Mouse (Mus musculus) hindbrain, embryonic 10.5 days (tissue): Measurements from ENCODE around the gene Scarf1. TPM values are rescaled to one million over a fixed set of nuclear protein-coding genes. Genes with fewer than 3 reads are reported as not detected.

ENCODE experiments used
- DNase-seq: peaks from one replicate; pipeline ENCODE4 v3.0.0-alpha.2; 2017; ENCODE audit warnings: low spot score
- H3K27ac ChIP-seq: fragments of 300-500 bp; sonication (generic); 2 replicates; pipeline ENCODE4 v1.5.1; 2016; ENCODE audit warnings: mild to moderate bottlenecking, moderate library complexity
- H3K27me3 ChIP-seq: fragments of 300-500 bp; sonication (generic); 2 replicates; pipeline ENCODE4 v1.6.1; 2016; ENCODE audit warnings: mild to moderate bottlenecking; ENCODE audit not compliant: poor library complexity, insufficient read depth, severe bottlenecking
- H3K36me3 ChIP-seq: fragments of 300-500 bp; sonication (generic); 2 replicates; pipeline ENCODE4 v1.6.1; 2016; ENCODE audit warnings: mild to moderate bottlenecking, moderate library complexity
- H3K4me1 ChIP-seq: fragments of 300-500 bp; sonication (generic); replicated peaks from 2 replicates; pipeline ENCODE4 v1.6.1; 2016; ENCODE audit warnings: mild to moderate bottlenecking
- H3K4me3 ChIP-seq: fragments of 300-500 bp; sonication (generic); 2 replicates; pipeline ENCODE4 v1.5.1; 2016; ENCODE audit warnings: mild to moderate bottlenecking, moderate library complexity
- H3K9me3 ChIP-seq: fragments of 300-500 bp; sonication (generic); 2 replicates; pipeline ENCODE4 v1.6.1; 2016; ENCODE audit warnings: mild to moderate bottlenecking, moderate library complexity
- WGBS: fragments of 180-500 bp; shearing (Covaris S2); methylation state at CpG from one replicate; pipeline ENCODE4 v1.1.7; 2016; 5-methylcytosine and 5-hydroxymethylcytosine counted together
- polyA plus RNA-seq: library from polyadenylated mRNA; unstranded; fragments of >200 nt; fragmentation: Nextera tagmentation; extraction: Ambion mirVana; gene quantifications from 2 replicates; pipeline ENCODE4 v1.2.1, GENCODE M21; 2016

Scarf1 gene
- polyA plus RNA-seq, 1 experiment from 2014 or later = 4.9 TPM

DNA sequence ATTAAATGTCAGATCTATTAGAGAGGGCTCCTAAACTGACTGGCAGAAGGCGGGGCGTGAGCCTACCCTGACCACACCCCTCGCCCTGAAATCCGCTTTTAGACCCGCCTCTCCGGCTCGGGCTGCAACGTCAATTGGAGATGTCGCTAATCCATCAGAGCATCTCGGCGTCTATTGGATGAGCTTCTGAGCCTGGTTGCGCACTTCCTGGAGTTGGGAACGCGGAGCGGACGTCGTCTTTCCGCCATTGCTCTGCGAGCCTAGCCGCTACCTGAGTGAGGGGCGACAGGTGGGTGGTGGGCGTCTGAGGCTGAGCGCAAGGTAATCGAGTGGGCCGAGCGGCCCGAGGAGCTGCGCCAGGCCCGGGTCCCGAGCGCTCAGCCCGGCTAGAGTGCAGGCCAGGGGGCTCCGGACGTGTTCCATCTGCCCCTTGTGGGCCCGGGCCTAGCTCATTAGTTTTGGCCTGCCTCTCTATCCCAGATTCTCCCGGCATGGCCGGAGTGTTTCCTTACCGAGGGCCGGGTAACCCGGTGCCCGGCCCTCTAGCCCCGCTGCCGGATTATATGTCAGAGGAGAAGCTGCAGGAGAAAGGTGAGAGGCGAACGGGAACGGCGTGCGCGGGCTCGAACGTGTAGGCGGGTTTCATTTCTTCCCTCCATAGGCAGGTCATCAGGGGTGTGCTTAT is 26.6 kb upstream of the Scarf1 start, which contains the start of gene Prpf8:
Prpf8 (plus strand) TSS at position 216 of the 685 bp plus-strand sequence.
- Histone ChIP-seq H3K9me3 (no peaks in the 10 kb centered on the region), H3K4me1 (peaks cover 15% of the 10 kb centered on the region), H3K27ac (peak within 1 kb of the TSS; percentile 98), H3K4me3 (peak within 1 kb of the TSS; percentile 100), H3K27me3 (no peaks in the 10 kb centered on the region), H3K36me3 (peaks cover 38% of the 10 kb centered on the region)
- under 1% methylated on average over 52 of the region's 52 CpGs for WGBS
- peak; percentile 97 for DNase-seq

DNA sequence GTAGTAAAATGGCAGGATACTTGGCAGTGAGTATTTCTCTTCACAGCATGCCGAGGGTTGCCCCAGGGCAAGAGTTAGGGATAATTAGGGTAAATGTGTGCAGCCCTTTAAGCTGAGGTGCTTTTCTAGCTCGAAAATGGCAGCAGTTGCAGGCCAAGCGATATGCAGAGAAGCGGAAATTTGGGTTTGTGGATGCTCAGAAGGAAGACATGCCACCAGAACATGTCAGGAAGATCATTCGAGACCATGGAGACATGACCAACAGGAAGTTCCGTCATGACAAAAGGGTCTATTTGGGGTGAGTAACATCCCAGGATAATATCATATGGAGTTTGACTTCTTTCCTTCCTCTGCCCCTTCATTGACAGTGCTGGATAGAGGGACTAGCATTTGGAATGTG is 25.8 kb upstream of the Scarf1 start:
- Histone ChIP-seq H3K27me3 (no peaks in the 10 kb centered on the region), H3K27ac (peak overlapping the region; percentile 98), H3K9me3 (no peaks in the 10 kb centered on the region), H3K4me1 (peaks cover 15% of the 10 kb centered on the region), H3K36me3 (peaks cover 45% of the 10 kb centered on the region), H3K4me3 (peak overlapping the region; percentile 100)
- WGBS = 52% methylated on average over 6 of the region's 6 CpGs
- no peak for DNase-seq

DNA sequence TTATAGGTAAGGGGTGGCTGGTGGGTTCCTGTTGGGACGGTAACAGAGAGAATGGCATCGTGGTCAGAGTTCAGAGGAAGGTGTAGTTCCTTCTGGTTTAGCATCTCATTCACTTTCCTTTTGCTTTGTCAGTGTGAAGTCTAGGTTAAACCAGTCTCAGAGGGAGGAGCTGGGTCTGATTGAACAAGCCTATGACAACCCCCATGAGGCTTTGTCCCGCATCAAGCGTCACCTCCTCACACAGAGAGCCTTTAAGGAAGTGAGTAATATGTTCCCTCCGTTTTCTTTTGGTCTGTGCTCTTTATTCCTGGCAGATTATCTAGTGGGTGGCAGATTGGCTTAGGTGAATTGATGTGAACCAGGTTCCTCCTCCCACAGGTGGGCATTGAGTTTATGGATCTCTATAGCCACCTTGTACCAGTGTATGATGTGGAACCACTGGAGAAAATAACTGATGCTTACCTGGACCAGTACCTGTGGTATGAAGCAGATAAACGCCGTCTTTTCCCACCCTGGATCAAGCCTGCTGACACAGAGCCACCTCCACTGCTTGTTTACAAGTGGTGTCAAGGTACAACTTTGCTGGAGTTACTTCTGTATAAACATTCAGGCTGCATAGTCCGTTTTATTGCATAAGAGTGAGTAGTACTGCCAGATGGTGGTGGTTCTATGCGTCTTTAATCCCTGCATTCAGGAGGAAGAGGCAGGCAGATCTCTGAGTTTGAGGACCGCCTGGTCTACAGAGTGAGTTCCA is 18.9 kb upstream of the Scarf1 start:
- no peak for DNase-seq
- Histone ChIP-seq H3K4me3 (no peak overlapping the region), H3K27me3 (no peaks in the 10 kb centered on the region), H3K9me3 (no peaks in the 10 kb centered on the region), H3K27ac (no peak overlapping the region), H3K36me3 (peaks cover 100% of the 10 kb centered on the region), H3K4me1 (no peaks in the 10 kb centered on the region)
- WGBS = 95% methylated on average over 10 of the region's 10 CpGs

DNA sequence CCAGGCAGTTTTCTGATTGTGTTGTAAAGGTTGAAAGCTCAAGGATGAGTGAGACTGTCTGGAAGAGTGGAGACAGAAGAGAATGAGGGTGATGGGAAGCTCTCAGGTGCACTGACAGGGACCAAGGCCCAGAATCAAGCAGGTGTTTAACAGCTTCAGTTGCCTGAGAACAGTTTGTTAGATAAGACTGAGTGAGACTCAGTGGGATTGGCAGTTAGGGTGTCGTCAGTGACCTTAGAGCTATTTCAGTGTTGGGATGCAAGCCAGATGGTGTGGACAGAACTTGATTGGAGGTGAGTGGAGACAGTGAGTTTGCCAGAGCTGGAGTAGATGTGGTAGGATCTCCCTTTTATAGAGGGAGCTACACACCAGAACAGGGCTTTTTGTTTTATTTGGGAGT is 15.2 kb upstream of the Scarf1 start:
- 91% methylated on average over 1 of the region's 1 CpGs for WGBS
- no peak for DNase-seq
- Histone ChIP-seq H3K9me3 (no peaks in the 10 kb centered on the region), H3K27me3 (no peaks in the 10 kb centered on the region), H3K4me3 (no peak overlapping the region), H3K27ac (no peak overlapping the region), H3K36me3 (peaks cover 100% of the 10 kb centered on the region), H3K4me1 (no peaks in the 10 kb centered on the region)

DNA sequence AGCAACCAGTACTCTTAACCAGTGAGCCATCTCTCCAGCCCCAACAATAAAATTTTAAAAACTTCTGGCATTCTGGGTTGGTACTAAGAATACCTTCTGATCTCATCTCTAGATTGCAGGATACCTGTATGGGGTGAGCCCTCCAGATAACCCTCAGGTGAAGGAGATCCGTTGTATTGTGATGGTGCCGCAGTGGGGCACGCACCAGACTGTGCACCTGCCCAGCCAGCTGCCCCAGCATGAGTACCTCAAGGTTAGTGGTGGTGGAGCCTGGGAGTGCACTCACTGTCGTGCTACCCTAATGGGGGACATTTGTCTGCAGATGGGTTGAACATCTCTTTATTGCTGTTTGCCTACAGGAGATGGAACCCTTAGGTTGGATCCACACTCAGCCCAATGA is 5.2 kb upstream of the Scarf1 start:
- no peaks in the 10 kb centered on the region for H3K9me3 ChIP-seq
- peaks cover 70% of the 10 kb centered on the region for H3K36me3 ChIP-seq
- H3K27ac ChIP-seq = no peak overlapping the region
- 97% methylated on average over 4 of the region's 4 CpGs for WGBS
- no peaks in the 10 kb centered on the region for H3K27me3 ChIP-seq
- peaks cover 24% of the 10 kb centered on the region for H3K4me1 ChIP-seq
- H3K4me3 ChIP-seq = no peak overlapping the region
- no peak for DNase-seq

DNA sequence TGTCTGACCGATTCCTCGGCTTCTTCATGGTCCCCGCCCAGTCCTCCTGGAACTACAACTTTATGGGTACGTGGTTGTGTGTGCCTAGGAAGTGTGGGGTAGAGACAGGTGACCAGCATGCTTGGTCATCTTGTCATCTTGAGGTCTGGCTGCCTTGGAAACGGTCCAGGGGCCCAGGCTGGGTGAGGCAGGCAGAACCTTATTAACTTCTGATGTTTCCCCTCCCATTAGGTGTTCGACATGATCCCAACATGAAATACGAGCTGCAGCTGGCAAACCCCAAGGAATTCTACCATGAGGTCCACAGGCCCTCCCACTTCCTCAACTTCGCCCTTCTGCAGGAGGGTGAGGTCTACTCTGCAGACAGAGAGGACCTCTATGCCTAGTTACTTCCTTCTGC is 4.4 kb upstream of the Scarf1 start:
- no peaks in the 10 kb centered on the region for H3K27me3 ChIP-seq
- WGBS = 81% methylated on average over 8 of the region's 8 CpGs
- no peaks in the 10 kb centered on the region for H3K9me3 ChIP-seq
- H3K4me1 ChIP-seq = peaks cover 30% of the 10 kb centered on the region
- peaks cover 62% of the 10 kb centered on the region for H3K36me3 ChIP-seq
- no peak for DNase-seq
- H3K4me3 ChIP-seq = no peak overlapping the region
- H3K27ac ChIP-seq = no peak overlapping the region

DNA sequence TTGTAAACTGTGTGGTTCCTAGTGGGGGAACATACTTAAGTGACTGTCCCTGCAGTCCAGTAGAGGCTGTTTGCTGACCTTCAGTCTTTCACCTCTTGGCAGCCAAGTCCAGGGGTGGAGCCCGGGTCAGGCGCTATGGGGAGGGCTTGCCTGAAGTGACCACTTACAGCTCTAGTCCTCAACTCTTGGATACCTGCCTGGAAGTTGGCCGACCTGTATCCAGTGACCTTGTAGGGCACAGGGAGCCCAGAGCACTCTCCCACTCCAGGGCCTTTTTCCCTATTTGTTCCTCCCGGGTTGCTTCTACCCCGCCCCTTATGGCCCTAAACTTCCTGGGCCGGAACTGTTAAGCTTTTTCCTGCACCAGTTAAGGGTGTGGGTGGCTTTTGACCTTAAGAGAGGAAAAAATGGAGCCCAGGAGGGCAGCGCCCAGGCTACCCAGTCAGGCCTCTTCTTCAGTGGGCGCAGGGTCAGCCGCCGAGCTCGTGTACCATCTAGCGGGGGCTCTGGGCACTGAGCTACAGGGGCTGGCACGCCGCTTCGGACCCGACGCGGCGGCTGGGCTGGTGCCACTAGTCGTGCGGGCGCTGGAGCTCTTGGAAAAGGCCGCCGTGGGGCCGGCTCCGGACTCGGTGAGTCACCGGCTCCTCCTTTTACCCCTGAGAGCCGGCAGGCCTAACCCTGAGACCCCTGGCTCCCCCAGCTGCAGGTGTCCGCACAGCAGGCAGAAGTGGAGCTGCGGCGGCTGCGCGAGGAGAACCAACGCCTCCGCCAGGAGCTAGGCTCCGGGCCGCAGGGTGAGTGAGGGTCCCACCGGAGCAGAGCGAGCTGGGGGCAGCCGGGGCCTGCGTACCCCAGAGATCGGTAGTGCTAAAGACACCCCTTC is 3.4 kb upstream of the Scarf1 start, which contains the start of gene Rilp:
Rilp (plus strand) TSS at position 354 of the 886 bp plus-strand sequence.
- no peak for DNase-seq

DNA sequence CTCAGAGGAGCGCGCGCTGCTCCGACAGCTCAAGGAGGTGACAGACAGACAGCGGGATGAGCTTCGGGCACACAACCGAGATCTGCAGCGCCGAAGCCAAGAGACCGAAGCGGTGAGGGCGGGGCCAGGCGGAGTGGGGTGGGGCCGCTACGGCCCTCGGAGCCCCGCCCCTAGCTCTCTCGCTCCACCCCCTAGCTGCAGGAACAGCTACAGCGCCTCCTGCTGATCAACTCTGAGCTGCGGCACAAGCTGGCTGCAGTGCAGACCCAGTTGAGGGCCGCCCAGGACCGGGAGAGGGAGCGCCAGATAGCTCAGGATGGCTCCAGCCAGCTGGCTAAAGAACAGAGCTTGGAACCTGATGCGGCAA is 2.7 kb upstream of the Scarf1 start:
- no peaks in the 10 kb centered on the region for H3K27me3 ChIP-seq
- 2% methylated on average over 24 of the region's 24 CpGs for WGBS
- peak overlapping the region; percentile 81 for H3K27ac ChIP-seq
- H3K4me3 ChIP-seq = peak overlapping the region; percentile 62
- H3K36me3 ChIP-seq = peaks cover 45% of the 10 kb centered on the region
- peaks cover 31% of the 10 kb centered on the region for H3K4me1 ChIP-seq
- no peaks in the 10 kb centered on the region for H3K9me3 ChIP-seq
- DNase-seq = peak; percentile 94

More for the DNA sequence above, 3.4 kb upstream of the Scarf1 start, which contains the start of gene Rilp:
- Histone ChIP-seq H3K36me3 (peaks cover 52% of the 10 kb centered on the region), H3K4me3 (peak within 1 kb of the TSS; percentile 62), H3K27ac (peak within 1 kb of the TSS; percentile 81), H3K27me3 (no peaks in the 10 kb centered on the region), H3K9me3 (no peaks in the 10 kb centered on the region), H3K4me1 (peaks cover 31% of the 10 kb centered on the region)
- 3% methylated on average over 43 of the region's 43 CpGs for WGBS

DNA sequence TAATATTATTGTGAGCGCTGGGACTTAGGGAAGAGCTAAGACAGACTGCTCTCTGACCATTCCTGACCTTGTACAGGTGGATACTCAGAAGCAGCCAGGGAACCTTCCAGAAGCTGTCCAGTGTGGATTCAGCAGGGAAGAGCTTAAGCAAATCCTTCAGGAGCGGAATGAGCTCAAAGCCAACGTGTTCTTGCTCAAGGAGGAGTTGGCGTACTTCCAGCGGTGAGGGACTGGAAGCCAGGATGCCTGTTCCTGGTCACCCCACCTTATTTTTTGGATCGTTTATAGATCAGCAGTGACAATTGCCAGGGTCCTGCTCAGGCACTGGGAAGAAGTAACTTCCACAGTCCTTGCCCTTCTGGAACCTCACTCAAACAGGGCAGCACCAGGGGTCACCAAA is 2.1 kb upstream of the Scarf1 start:
- no peak for DNase-seq
- Histone ChIP-seq H3K4me1 (peaks cover 31% of the 10 kb centered on the region), H3K9me3 (no peaks in the 10 kb centered on the region), H3K4me3 (no peak overlapping the region), H3K36me3 (peaks cover 39% of the 10 kb centered on the region), H3K27me3 (no peaks in the 10 kb centered on the region), H3K27ac (no peak overlapping the region)
- 87% methylated on average over 6 of the region's 6 CpGs for WGBS

DNA sequence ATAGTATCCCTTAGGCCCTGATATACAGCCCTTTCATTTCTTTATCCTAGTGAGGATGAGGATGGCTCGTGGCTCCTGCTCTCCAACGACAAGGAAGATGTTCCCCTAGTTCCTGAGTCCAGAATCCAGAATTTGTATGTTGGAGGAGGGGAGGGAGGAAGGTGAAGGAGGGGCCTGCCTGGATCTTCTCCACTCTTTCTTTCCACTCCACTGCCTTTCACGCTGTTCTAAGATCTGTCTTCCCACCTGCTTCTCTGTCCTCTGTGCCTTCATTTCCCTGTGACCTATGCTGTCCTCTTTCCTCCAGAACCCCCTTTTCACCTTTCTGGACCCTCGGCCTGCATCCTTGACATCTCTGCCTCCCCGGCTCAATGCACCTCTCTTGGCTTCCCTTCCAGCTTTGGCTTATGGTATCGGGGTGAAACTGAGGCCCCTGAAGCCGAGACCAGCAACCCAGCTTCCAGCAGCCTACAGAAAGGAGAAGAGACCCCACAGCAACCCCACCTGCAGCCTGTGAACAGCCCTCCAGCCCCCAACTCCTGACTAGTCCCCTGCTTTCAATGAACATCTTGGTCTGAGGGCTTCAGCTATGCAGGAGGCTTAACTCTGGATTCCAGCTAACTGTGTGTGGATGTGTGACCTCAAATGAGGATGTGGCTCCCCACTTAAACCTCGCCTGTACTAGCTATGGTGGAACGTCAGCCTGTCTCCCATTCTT is 880 bp upstream of the Scarf1 start:
- no peak for DNase-seq
- no peaks in the 10 kb centered on the region for H3K27me3 ChIP-seq
- no peaks in the 10 kb centered on the region for H3K9me3 ChIP-seq
- H3K27ac ChIP-seq = no peak overlapping the region
- H3K4me1 ChIP-seq = peaks cover 31% of the 10 kb centered on the region
- no peak overlapping the region for H3K4me3 ChIP-seq
- WGBS = 81% methylated on average over 9 of the region's 9 CpGs
- H3K36me3 ChIP-seq = peaks cover 27% of the 10 kb centered on the region

DNA sequence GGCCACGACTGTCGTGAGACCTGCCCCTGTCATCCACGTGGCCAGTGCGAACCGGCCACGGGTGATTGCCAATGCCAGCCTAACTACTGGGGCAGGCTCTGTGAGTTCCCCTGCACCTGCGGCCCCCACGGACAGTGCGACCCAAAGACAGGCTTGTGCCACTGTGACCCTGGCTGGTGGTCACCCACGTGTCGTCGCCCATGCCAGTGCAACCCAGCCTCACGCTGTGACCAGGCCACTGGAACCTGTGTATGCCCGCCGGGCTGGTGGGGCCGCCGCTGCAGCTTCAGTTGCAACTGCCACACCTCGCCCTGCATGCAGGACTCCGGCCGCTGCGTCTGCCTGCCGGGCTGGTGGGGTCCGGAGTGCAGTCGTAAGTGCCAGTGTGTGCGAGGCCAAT is 1.8 kb downstream of the Scarf1 start:
- no peak for DNase-seq
- Histone ChIP-seq H3K4me1 (peaks cover 14% of the 10 kb centered on the region), H3K9me3 (no peaks in the 10 kb centered on the region), H3K4me3 (no peak overlapping the region), H3K27me3 (no peaks in the 10 kb centered on the region), H3K27ac (no peak overlapping the region), H3K36me3 (peaks cover 3% of the 10 kb centered on the region; the same call in 1 of the 2 replicates)
- 91% methylated on average over 25 of the region's 25 CpGs for WGBS
